Mouse (Mus musculus) CD4-positive, CD25-positive, alpha-beta regulatory T cell, adult 2 months (primary cell): ENCODE measurements around the gene Ret.

ENCODE experiments used
- DNase-seq: peaks from one replicate; pipeline ENCODE4 v3.0.0-alpha.2; 2012; ENCODE audit warnings: low read depth, low spot score

The Ret gene

DNA sequence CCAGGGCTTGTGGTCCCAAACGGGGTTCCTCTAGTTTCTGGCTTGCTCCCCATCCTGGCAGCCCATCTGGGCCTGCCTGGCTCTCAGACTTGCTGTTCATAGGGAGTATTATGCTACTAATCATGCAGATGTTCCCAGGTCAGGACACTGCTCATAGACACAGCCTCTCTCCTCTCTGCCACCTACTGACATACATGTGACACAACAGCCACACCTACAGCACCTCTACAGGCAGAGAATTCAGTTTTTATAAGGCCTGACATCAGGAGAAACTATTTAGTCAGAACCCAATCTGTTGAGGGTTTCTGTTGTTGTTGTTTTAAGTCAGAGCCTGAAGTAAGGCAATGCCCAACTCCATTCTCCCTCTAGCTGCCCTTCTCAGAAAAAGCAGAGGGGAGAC, 85.7 kb downstream of the Ret start:
- DNase-seq = peak; percentile 13
